Mouse (Mus musculus) limb, embryonic 13.5 days (tissue): ENCODE data around the gene Rap1gap. TPM values are rescaled to one million over a fixed set of nuclear protein-coding genes. Genes with fewer than 3 reads are reported as not detected.

Experiments
- ATAC-seq: fragments of 200-750 bp; cut with Nextera tagmentation; 2 replicates; pipeline ENCODE4 v1.8.0; 2017; ENCODE audit warnings: low read depth, moderate number of reproducible peaks, moderate TSS enrichment; ENCODE audit not compliant: low FRiP score
- H3K27ac ChIP-seq: fragments of 300-500 bp; sonication (generic); 2 replicates; pipeline ENCODE4 v1.5.1; 2015; ENCODE audit warnings: inconsistent platforms, mild to moderate bottlenecking, moderate library complexity
- H3K27me3 ChIP-seq: fragments of 300-500 bp; sonication (generic); 2 replicates; pipeline ENCODE4 v1.6.1; 2015; ENCODE audit warnings: mild to moderate bottlenecking, inconsistent platforms
- H3K36me3 ChIP-seq: fragments of 300-500 bp; sonication (generic); 2 replicates; pipeline ENCODE4 v1.6.1; 2015; ENCODE audit warnings: inconsistent platforms, mild to moderate bottlenecking, moderate library complexity
- H3K4me1 ChIP-seq: fragments of 300-500 bp; sonication (generic); 2 replicates; pipeline ENCODE4 v1.6.1; 2015; ENCODE audit warnings: inconsistent platforms
- H3K4me2 ChIP-seq: fragments of 300-500 bp; sonication (generic); replicated peaks from 2 replicates; pipeline ENCODE4 v1.6.1; 2015; ENCODE audit warnings: inconsistent platforms, mild to moderate bottlenecking, moderate library complexity
- H3K4me3 ChIP-seq: fragments of 300-500 bp; sonication (generic); 2 replicates; pipeline ENCODE4 v1.5.1; 2015; ENCODE audit warnings: moderate library complexity, mild to moderate bottlenecking, inconsistent platforms
- H3K9ac ChIP-seq: fragments of 300-500 bp; sonication (generic); 2 replicates; pipeline ENCODE4 v1.6.1; 2015; ENCODE audit warnings: mild to moderate bottlenecking, inconsistent platforms
- H3K9me3 ChIP-seq: fragments of 300-500 bp; sonication (generic); 2 replicates; pipeline ENCODE4 v1.6.1; 2016; ENCODE audit warnings: inconsistent platforms
- WGBS: fragments of 180-500 bp; shearing (Covaris S2); methylation state at CpG from one replicate; pipeline ENCODE4 v1.1.7; 2015; 5-methylcytosine and 5-hydroxymethylcytosine counted together
- polyA plus RNA-seq: library from polyadenylated mRNA; unstranded; fragments of >200 nt; fragmentation: Nextera tagmentation; extraction: Ambion mirVana; gene quantifications from 2 replicates; pipeline ENCODE4 v1.2.1, GENCODE M21; 2015

The Rap1gap gene
- polyA plus RNA-seq = 10.7 and 11.4 TPM in 2 replicates

GRCm38 (mm10) chr4:137664433-137664979 is at the start of gene Rap1gap:
Rap1gap (plus strand) TSS chr4:137664726.
- peaks cover 11% of the 10 kb centered on the region for H3K4me1 ChIP-seq
- 0 out of 2 replicates have a peak, but pooled peaks have one; percentile 21 for ATAC-seq
- H3K9ac ChIP-seq = peak within 1 kb of the TSS; percentile 74
- H3K27ac ChIP-seq = no peak within 1 kb of the TSS
- H3K36me3 ChIP-seq = no peaks in the 10 kb centered on the region
- H3K9me3 ChIP-seq = no peaks in the 10 kb centered on the region
- under 1% methylated on average over 40 of the region's 44 CpGs for WGBS
- peaks cover 58% of the 10 kb centered on the region for H3K27me3 ChIP-seq
- peak within 1 kb of the TSS; percentile 95 for H3K4me2 ChIP-seq
- H3K4me3 ChIP-seq = peak within 1 kb of the TSS; percentile 58

GRCm38 (mm10) chr4:137622847-137623246 is 41.7 kb upstream of the Rap1gap start:
- Histone ChIP-seq H3K4me1 (no peaks in the 10 kb centered on the region), H3K27me3 (no peaks in the 10 kb centered on the region), H3K4me2 (no peak overlapping the region), H3K36me3 (peaks cover 92% of the 10 kb centered on the region), H3K9me3 (no peaks in the 10 kb centered on the region), H3K9ac (no peak overlapping the region), H3K4me3 (no peak overlapping the region), H3K27ac (no peak overlapping the region)
- 96% methylated on average over 8 of the region's 8 CpGs for WGBS
- no peak for ATAC-seq

GRCm38 (mm10) chr4:137627476-137628235 is 36.9 kb upstream of the Rap1gap start:
- no peak overlapping the region for H3K9ac ChIP-seq
- no peak overlapping the region for H3K27ac ChIP-seq
- H3K4me3 ChIP-seq = no peak overlapping the region
- no peak for ATAC-seq
- no peaks in the 10 kb centered on the region for H3K9me3 ChIP-seq
- peaks cover 95% of the 10 kb centered on the region for H3K36me3 ChIP-seq
- H3K4me2 ChIP-seq = no peak overlapping the region
- no peaks in the 10 kb centered on the region for H3K27me3 ChIP-seq
- no peaks in the 10 kb centered on the region for H3K4me1 ChIP-seq
- 68% methylated on average over 8 of the region's 8 CpGs for WGBS

GRCm38 (mm10) chr4:137628400-137628799 is 36.1 kb upstream of the Rap1gap start:
- H3K4me1 ChIP-seq = no peaks in the 10 kb centered on the region
- no peak for ATAC-seq
- no peak overlapping the region for H3K4me3 ChIP-seq
- H3K27me3 ChIP-seq = no peaks in the 10 kb centered on the region
- H3K9me3 ChIP-seq = no peaks in the 10 kb centered on the region
- WGBS = 90% methylated on average over 6 of the region's 6 CpGs
- no peak overlapping the region for H3K27ac ChIP-seq
- H3K9ac ChIP-seq = no peak overlapping the region
- no peak overlapping the region for H3K4me2 ChIP-seq
- peaks cover 95% of the 10 kb centered on the region for H3K36me3 ChIP-seq

GRCm38 (mm10) chr4:137629354-137629753 is 35.2 kb upstream of the Rap1gap start:
- ATAC-seq = no peak
- no peaks in the 10 kb centered on the region for H3K9me3 ChIP-seq
- 89% methylated on average over 7 of the region's 7 CpGs for WGBS

GRCm38 (mm10) chr4:137630153-137630552 is 34.4 kb upstream of the Rap1gap start:
- H3K4me3 ChIP-seq = no peak overlapping the region
- no peaks in the 10 kb centered on the region for H3K27me3 ChIP-seq
- H3K36me3 ChIP-seq = peaks cover 93% of the 10 kb centered on the region
- 87% methylated on average over 2 of the region's 2 CpGs for WGBS
- no peak overlapping the region for H3K27ac ChIP-seq
- no peak overlapping the region for H3K9ac ChIP-seq
- no peak for ATAC-seq
- no peak overlapping the region for H3K4me2 ChIP-seq
- H3K9me3 ChIP-seq = no peaks in the 10 kb centered on the region
- H3K4me1 ChIP-seq = no peaks in the 10 kb centered on the region

More at GRCm38 (mm10) chr4:137629354-137629753, 35.2 kb upstream of the Rap1gap start:
- Histone ChIP-seq H3K4me3 (no peak overlapping the region), H3K36me3 (peaks cover 93% of the 10 kb centered on the region), H3K4me1 (no peaks in the 10 kb centered on the region), H3K27me3 (no peaks in the 10 kb centered on the region), H3K9ac (no peak overlapping the region), H3K4me2 (no peak overlapping the region), H3K27ac (no peak overlapping the region)

- 84% methylated on average over 3 of the region's 3 CpGs for WGBS
- ATAC-seq = no peak
- Histone ChIP-seq H3K4me2 (no peak overlapping the region), H3K4me1 (no peaks in the 10 kb centered on the region), H3K9me3 (no peaks in the 10 kb centered on the region), H3K9ac (no peak overlapping the region), H3K4me3 (no peak overlapping the region), H3K27ac (no peak overlapping the region), H3K27me3 (no peaks in the 10 kb centered on the region), H3K36me3 (peaks cover 94% of the 10 kb centered on the region)
These were observed 32.9 kb upstream of the Rap1gap start for GRCm38 (mm10) chr4:137631596-137631995.

GRCm38 (mm10) chr4:137633394-137633793 is 31.1 kb upstream of the Rap1gap start:
- peaks cover 97% of the 10 kb centered on the region for H3K36me3 ChIP-seq
- WGBS = 88% methylated on average over 4 of the region's 4 CpGs

GRCm38 (mm10) chr4:137636597-137636996 is 27.9 kb upstream of the Rap1gap start:
- Histone ChIP-seq H3K4me1 (no peaks in the 10 kb centered on the region), H3K4me2 (no peak overlapping the region), H3K27me3 (no peaks in the 10 kb centered on the region), H3K36me3 (peaks cover 98% of the 10 kb centered on the region), H3K4me3 (no peak overlapping the region), H3K9me3 (no peaks in the 10 kb centered on the region), H3K9ac (no peak overlapping the region), H3K27ac (no peak overlapping the region)
- ATAC-seq = no peak
- WGBS = 92% methylated on average over 3 of the region's 3 CpGs

More at GRCm38 (mm10) chr4:137633394-137633793, 31.1 kb upstream of the Rap1gap start:
- Histone ChIP-seq H3K9ac (no peak overlapping the region), H3K27me3 (no peaks in the 10 kb centered on the region), H3K4me2 (no peak overlapping the region), H3K9me3 (no peaks in the 10 kb centered on the region), H3K4me3 (no peak overlapping the region), H3K4me1 (no peaks in the 10 kb centered on the region), H3K27ac (no peak overlapping the region)
- no peak for ATAC-seq

- no peak for ATAC-seq
- H3K36me3 ChIP-seq = peaks cover 97% of the 10 kb centered on the region
These were observed 23.0 kb upstream of the Rap1gap start for GRCm38 (mm10) chr4:137641556-137641955.

GRCm38 (mm10) chr4:137642101-137642500 is 22.4 kb upstream of the Rap1gap start:
- H3K36me3 ChIP-seq = peaks cover 97% of the 10 kb centered on the region
- no peak for ATAC-seq

More at GRCm38 (mm10) chr4:137641556-137641955, 23.0 kb upstream of the Rap1gap start:
- H3K4me1 ChIP-seq = no peaks in the 10 kb centered on the region
- H3K27me3 ChIP-seq = no peaks in the 10 kb centered on the region
- 89% methylated on average over 5 of the region's 5 CpGs for WGBS
- H3K4me2 ChIP-seq = no peak overlapping the region
- no peak overlapping the region for H3K27ac ChIP-seq
- no peak overlapping the region for H3K9ac ChIP-seq
- H3K9me3 ChIP-seq = no peaks in the 10 kb centered on the region
- no peak overlapping the region for H3K4me3 ChIP-seq

GRCm38 (mm10) chr4:137643459-137643858 is 21.1 kb upstream of the Rap1gap start:
- no peak overlapping the region for H3K9ac ChIP-seq
- no peaks in the 10 kb centered on the region for H3K9me3 ChIP-seq
- 83% methylated on average over 2 of the region's 2 CpGs for WGBS
- no peak for ATAC-seq
- H3K36me3 ChIP-seq = peaks cover 95% of the 10 kb centered on the region
- H3K4me2 ChIP-seq = no peak overlapping the region
- H3K4me1 ChIP-seq = no peaks in the 10 kb centered on the region
- H3K27ac ChIP-seq = no peak overlapping the region
- H3K27me3 ChIP-seq = no peaks in the 10 kb centered on the region
- no peak overlapping the region for H3K4me3 ChIP-seq

More at GRCm38 (mm10) chr4:137642101-137642500, 22.4 kb upstream of the Rap1gap start:
- H3K4me2 ChIP-seq = no peak overlapping the region
- H3K27me3 ChIP-seq = no peaks in the 10 kb centered on the region
- H3K27ac ChIP-seq = no peak overlapping the region
- H3K9ac ChIP-seq = no peak overlapping the region
- H3K4me1 ChIP-seq = no peaks in the 10 kb centered on the region
- 75% methylated on average over 2 of the region's 2 CpGs for WGBS
- H3K4me3 ChIP-seq = no peak overlapping the region
- H3K9me3 ChIP-seq = no peaks in the 10 kb centered on the region
